Mouse (Mus musculus): ENCODE data around the gene Rassf2. TPM values are rescaled to one million over a fixed set of nuclear protein-coding genes. Genes with fewer than 3 reads are reported as not detected.

Rassf2 gene
- 100 to 1,000 TPM; 128 to 154 TPM for total RNA-seq (2023)

DNA sequence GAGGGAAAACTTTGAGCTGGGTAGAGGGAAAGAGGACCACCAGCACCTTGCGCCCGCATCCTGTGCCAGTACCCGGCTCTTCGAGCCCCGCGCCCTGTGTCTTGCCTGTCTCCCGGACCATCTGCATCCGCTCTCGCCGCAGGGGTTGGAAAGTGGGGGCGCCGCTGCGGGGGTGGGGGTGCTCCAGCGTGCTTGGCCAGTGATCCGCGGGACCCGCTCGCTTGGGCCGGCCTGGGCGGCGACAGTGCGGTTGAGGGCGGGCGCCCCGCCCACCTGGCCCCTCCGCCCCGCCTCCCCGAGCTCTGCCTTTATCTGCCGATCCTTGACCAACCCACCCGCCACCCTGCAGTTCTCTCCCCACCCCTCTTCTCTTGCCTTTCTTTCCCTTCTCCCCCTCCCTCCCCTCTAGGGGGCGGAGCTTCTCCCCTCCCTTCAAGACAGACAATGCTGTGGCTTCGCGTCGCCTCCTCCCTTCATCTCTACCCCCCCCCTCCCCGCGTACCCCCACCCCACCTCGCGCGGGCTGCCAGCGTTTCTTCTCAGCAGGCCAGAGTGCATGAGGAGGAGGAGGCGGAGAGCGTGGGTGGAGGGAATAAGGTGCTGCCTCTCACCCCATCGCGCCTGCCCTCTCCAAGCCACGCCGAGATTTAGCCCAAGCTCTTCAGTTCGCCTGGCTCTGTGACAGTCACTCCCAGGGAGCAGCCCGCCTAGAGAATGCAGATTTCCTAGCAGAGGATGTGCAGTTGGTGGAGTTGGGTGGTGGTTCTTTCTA is at the start of gene Rassf2:
Gene Rassf2, minus strand, starts transcription at position 613 of the 772 bp plus-strand sequence.

DNA sequence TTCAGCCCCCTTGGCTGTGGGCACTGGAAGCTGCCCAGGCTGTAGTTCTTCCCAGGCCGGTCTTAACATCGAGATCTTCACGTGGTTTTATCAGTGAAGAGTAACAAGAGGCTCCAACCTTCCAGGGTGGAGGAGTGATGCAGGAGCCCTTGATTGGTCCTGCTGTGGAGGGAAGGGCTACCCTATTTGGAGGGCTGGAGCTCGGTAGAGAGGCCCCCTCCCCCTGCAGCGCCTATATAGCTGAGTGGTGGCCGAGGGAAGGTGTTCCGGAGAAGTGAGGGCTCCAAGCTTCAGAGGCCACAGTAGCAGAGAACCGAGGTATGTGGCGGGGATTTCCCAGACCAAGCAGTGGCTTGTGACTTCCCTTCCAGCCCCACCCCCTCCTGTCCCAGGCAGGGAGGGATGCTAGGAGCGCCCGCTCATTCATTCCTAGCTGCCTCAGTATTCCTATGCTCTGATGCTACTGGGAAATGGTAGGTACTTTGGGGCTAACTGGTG is 79.4 kb downstream of the Rassf2 start, which contains the start of gene Prnd:
Gene Prnd, plus strand, starts transcription at position 264 of the 498 bp plus-strand sequence.

Other genes starting within 250 kb of the Rassf2 start
- not detected for gene Erv3, start 170.5 kb downstream of the Rassf2 start, total RNA-seq (2023)
- gene Prnp, start 120.3 kb downstream of the Rassf2 start, total RNA-seq (2023) = 10 to 100 TPM in 1 of 2 experiments, 1 to 10 TPM in 1; 8.4 to 11.2 TPM
- gene Prn, start 120.3 kb downstream of the Rassf2 start, total RNA-seq (2023) = not detected
- gene Prnd, start 79.4 kb downstream of the Rassf2 start, total RNA-seq (2023) = not detected
- gene Slc23a2, start 114.8 kb upstream of the Rassf2 start, total RNA-seq (2023) = 10 to 100 TPM; 11.4 to 12.1 TPM
- gene Tmem230, start 217.5 kb upstream of the Rassf2 start, total RNA-seq (2023) = 10 to 100 TPM; 21.6 to 23.4 TPM
- gene Pcna, start 223.1 kb upstream of the Rassf2 start, total RNA-seq (2023) = 100 to 1,000 TPM; 232 to 250 TPM
- gene Cds2, start 232.9 kb upstream of the Rassf2 start, total RNA-seq (2023) = 100 to 1,000 TPM; 107 to 109 TPM

Measured in neutrophil, adult 59 days (primary cell).